Mouse (Mus musculus): Measurements from ENCODE around the gene Sparc. TPM values are rescaled to one million over a fixed set of nuclear protein-coding genes. Genes with fewer than 3 reads are reported as not detected.

The Sparc gene
- polyA plus RNA-seq, 2 experiments, result 1,741 to 2,257 TPM

DNA sequence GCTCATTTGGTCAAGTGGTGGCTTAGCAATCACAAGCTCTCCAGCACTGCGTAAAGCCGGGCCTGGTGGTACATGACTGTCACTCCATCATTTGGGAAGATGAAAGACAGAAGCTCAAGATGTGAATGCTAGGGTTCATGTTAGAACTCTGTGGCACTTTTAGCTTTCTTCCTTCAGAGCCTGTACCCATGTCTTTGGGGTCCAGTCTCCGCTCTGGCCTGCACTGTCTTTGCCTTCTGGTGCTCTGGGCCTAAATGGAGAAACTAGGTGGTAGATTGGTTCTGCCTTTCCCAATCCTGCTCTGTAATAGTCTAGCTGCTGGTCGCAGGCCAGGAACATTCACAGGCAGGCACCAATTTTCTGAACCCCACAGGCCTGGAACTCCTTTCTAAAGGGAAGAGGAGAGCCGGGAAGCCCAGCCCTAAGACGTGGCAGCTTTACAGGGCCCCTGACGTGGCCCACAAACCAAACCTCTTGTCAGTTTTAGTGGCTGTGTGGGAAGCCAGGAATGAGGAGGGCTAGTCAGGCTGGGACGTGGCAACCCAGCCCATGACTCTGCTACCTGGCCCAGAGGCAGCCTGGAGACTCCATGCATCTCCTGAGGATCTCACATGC, 1.9 kb upstream of the Sparc start:
- H3K9ac ChIP-seq (ENCODE audit: low read depth, low read length, severe bottlenecking), result no peak overlapping the region
- DNase-seq (ENCODE audit: low spot score), result peak; percentile 12
- H3K4me3 ChIP-seq (replicated peaks; ENCODE audit: low read length), result no peak overlapping the region
- peak overlapping the region; percentile 77 for H3K27ac ChIP-seq (replicated peaks; ENCODE audit: low read depth, low read length)
- TF ChIP-seq POLR2A (IDR thresholded peaks at IDR 0.05; ENCODE audit: borderline replicate concordance, extremely low read depth, insufficient read depth, insufficient read length), result no peak
- H3K36me3 ChIP-seq (ENCODE audit: control insufficient read depth, insufficient read depth, low read length), result no peaks in the 10 kb centered on the region
- H3K27me3 ChIP-seq (ENCODE audit: control insufficient read depth, insufficient read depth, low read length), result no peaks in the 10 kb centered on the region
- no peak overlapping the region for H3K4me2 ChIP-seq (replicated peaks; ENCODE audit: low read depth, low read length, severe bottlenecking)
- peaks cover 34% of the 10 kb centered on the region for H3K4me1 ChIP-seq (ENCODE audit: control insufficient read depth, insufficient read depth, low read length)
- no peaks in the 10 kb centered on the region for H3K9me3 ChIP-seq (ENCODE audit: control insufficient read depth, low read length)
- 65% methylated on average over 8 of the region's 8 CpGs for WGBS
- ATAC-seq (ENCODE audit: low FRiP score, low read depth), result no peak

DNA sequence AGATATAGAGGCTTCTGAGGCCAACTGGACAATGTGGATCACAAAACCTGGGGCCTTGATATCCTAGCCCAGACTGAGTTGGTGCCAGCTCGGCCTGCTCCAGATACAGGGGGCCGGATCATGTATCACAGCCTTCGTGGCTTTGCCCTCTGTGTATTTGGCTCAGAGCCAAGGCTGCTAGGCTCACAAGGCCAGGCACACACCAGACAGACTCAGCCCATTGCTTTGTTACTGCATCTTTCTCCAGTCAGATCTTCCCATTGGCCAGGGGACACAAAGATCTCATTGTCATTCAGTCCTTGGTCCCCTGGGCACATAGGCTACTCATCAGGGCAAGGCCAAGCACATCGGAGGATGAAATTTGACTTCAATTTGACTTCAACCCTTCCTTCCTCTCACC, 773 bp upstream of the Sparc start:
- Histone ChIP-seq H3K36me3 (ENCODE audit: control insufficient read depth, insufficient read depth, low read length) (no peaks in the 10 kb centered on the region), H3K27me3 (ENCODE audit: control insufficient read depth, insufficient read depth, low read length) (no peaks in the 10 kb centered on the region), H3K9ac (ENCODE audit: low read depth, low read length, severe bottlenecking) (no peak overlapping the region), H3K4me3 (replicated peaks; ENCODE audit: low read length) (no peak overlapping the region), H3K27ac (replicated peaks; ENCODE audit: low read depth, low read length) (peak overlapping the region; percentile 8; the same call in 1 of the 2 replicates), H3K4me2 (replicated peaks; ENCODE audit: low read depth, low read length, severe bottlenecking) (no peak overlapping the region), H3K9me3 (ENCODE audit: control insufficient read depth, low read length) (no peaks in the 10 kb centered on the region), H3K4me1 (ENCODE audit: control insufficient read depth, insufficient read depth, low read length) (peaks cover 32% of the 10 kb centered on the region)
- WGBS, result 20% methylated on average over 4 of the region's 4 CpGs
- TF ChIP-seq POLR2A (IDR thresholded peaks at IDR 0.05; ENCODE audit: borderline replicate concordance, extremely low read depth, insufficient read depth, insufficient read length), result no peak
- peak; percentile 27; the same call in 1 of the 2 replicates for ATAC-seq (ENCODE audit: low FRiP score, low read depth)
- peak; percentile 61 for DNase-seq (ENCODE audit: low spot score)

DNA sequence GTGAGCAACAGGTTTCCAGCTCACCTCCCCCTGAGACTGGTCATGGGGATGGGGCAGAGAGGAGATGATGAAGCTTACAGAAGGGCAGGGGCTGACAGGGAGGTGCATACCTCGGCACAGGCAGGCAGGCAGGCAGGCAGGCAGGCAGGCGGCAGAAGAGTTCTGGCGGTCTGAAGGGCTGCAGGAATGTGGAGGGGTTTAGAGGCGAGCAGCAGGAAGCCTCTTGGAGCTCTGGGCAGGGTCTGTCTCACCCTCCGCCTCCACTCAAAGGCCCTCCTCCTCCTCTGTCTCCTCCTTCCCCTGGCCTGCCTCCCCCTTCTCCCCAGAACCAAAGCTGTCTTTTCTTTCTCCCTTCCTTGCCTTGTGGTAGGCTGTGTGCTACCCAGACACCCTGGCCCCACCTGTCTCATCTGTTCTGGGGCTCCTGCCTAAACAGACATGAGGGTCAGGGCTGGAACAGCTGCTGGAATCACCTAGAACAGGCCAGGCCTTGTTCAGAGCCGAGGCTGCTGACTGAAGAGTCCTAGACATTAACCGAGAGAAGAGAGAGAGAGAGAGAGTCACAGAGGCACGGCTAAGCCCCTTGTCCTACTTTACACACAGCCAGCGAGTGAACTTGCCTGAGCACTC, 3.2 kb downstream of the Sparc start:
- TF ChIP-seq POLR2A (IDR thresholded peaks at IDR 0.05; ENCODE audit: borderline replicate concordance, extremely low read depth, insufficient read depth, insufficient read length), result peak; percentile 67; the same call in 1 of the 2 replicates
- peak; percentile 90 for DNase-seq (ENCODE audit: low spot score)
- H3K4me1 ChIP-seq (ENCODE audit: control insufficient read depth, insufficient read depth, low read length), result peaks cover 40% of the 10 kb centered on the region
- H3K27me3 ChIP-seq (ENCODE audit: control insufficient read depth, insufficient read depth, low read length), result no peaks in the 10 kb centered on the region
- peak overlapping the region; percentile 89 for H3K27ac ChIP-seq (replicated peaks; ENCODE audit: low read depth, low read length)
- H3K4me3 ChIP-seq (replicated peaks; ENCODE audit: low read length), result peak overlapping the region; percentile 76
- no peaks in the 10 kb centered on the region for H3K9me3 ChIP-seq (ENCODE audit: control insufficient read depth, low read length)
- peaks cover 11% of the 10 kb centered on the region for H3K36me3 ChIP-seq (ENCODE audit: control insufficient read depth, insufficient read depth, low read length)
- 5% methylated on average over 7 of the region's 9 CpGs for WGBS
- ATAC-seq (ENCODE audit: low FRiP score, low read depth), result peak; percentile 92
- H3K9ac ChIP-seq (ENCODE audit: low read depth, low read length, severe bottlenecking), result peak overlapping the region; percentile 88
- H3K4me2 ChIP-seq (replicated peaks; ENCODE audit: low read depth, low read length, severe bottlenecking), result peak overlapping the region; percentile 83

DNA sequence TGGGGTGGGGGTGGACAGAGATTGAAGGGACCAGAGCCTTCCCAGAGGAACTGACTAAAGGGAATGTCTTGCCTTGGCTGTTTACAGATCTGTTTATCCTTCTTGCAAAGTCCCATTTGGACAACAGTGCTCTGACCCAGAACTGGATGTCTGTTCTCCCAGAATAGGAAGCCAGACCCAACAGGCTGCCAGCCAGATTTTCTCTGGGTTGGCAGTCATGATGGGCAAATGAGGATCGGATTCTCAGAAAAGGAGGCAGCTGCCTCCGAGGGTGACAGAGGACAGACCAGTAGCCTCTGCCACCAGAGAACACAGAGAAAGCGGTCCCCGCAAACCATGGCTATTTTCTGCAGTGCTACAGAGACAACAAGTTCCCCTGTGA, 3.7 kb downstream of the Sparc start:
- H3K9me3 ChIP-seq (ENCODE audit: control insufficient read depth, low read length), result no peaks in the 10 kb centered on the region
- H3K36me3 ChIP-seq (ENCODE audit: control insufficient read depth, insufficient read depth, low read length), result peaks cover 15% of the 10 kb centered on the region
- H3K4me2 ChIP-seq (replicated peaks; ENCODE audit: low read depth, low read length, severe bottlenecking), result peak overlapping the region; percentile 83
- no peaks in the 10 kb centered on the region for H3K27me3 ChIP-seq (ENCODE audit: control insufficient read depth, insufficient read depth, low read length)
- ATAC-seq (ENCODE audit: low FRiP score, low read depth) (no peak), DNase-seq (ENCODE audit: low spot score) (no peak)
- peak overlapping the region; percentile 88 for H3K9ac ChIP-seq (ENCODE audit: low read depth, low read length, severe bottlenecking)
- 5% methylated on average over 4 of the region's 4 CpGs for WGBS
- no peak for TF ChIP-seq POLR2A (IDR thresholded peaks at IDR 0.05; ENCODE audit: borderline replicate concordance, extremely low read depth, insufficient read depth, insufficient read length)
- H3K4me3 ChIP-seq (replicated peaks; ENCODE audit: low read length), result peak overlapping the region; percentile 76
- H3K27ac ChIP-seq (replicated peaks; ENCODE audit: low read depth, low read length), result peak overlapping the region; percentile 89
- H3K4me1 ChIP-seq (ENCODE audit: control insufficient read depth, insufficient read depth, low read length), result peaks cover 39% of the 10 kb centered on the region

DNA sequence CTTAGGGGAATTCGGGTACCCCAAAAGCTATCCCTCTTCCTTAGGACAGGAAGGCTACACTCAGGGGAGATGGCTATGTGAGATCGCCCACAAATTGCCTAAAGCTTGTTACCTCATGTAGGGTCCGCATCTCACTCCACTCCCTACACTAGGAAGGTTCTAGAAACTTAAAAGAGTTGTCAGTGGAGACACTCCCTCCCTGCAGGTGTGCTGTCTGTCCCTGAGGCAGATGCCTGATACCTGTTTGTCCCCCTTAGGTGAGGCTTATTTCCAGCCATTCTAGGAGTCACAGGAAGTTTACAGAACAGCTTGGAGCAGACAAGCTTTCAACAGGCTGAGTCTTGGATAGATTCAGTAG, 4.3 kb downstream of the Sparc start:
- H3K4me3 ChIP-seq (replicated peaks; ENCODE audit: low read length), result peak overlapping the region; percentile 76
- H3K9ac ChIP-seq (ENCODE audit: low read depth, low read length, severe bottlenecking), result peak overlapping the region; percentile 88
- ATAC-seq (ENCODE audit: low FRiP score, low read depth) (no peak), DNase-seq (ENCODE audit: low spot score) (no peak)
- H3K9me3 ChIP-seq (ENCODE audit: control insufficient read depth, low read length), result no peaks in the 10 kb centered on the region
- H3K27ac ChIP-seq (replicated peaks; ENCODE audit: low read depth, low read length), result peak overlapping the region; percentile 89
- peak overlapping the region; percentile 83 for H3K4me2 ChIP-seq (replicated peaks; ENCODE audit: low read depth, low read length, severe bottlenecking)
- WGBS, result 4% methylated on average over 3 of the region's 3 CpGs
- no peak for TF ChIP-seq POLR2A (IDR thresholded peaks at IDR 0.05; ENCODE audit: borderline replicate concordance, extremely low read depth, insufficient read depth, insufficient read length)
- H3K27me3 ChIP-seq (ENCODE audit: control insufficient read depth, insufficient read depth, low read length), result no peaks in the 10 kb centered on the region
- H3K4me1 ChIP-seq (ENCODE audit: control insufficient read depth, insufficient read depth, low read length), result peaks cover 36% of the 10 kb centered on the region
- peaks cover 18% of the 10 kb centered on the region for H3K36me3 ChIP-seq (ENCODE audit: control insufficient read depth, insufficient read depth, low read length)
